ENCODE assay signal across 8 mouse cellular contexts in genomic region chr3:146150058-146150400, GRCm38 (mm10). TPM values are rescaled to one million over a fixed set of nuclear protein-coding genes. Genes with fewer than 3 reads are reported as not detected.
A peak's percentile ranks its signal among the peaks of the same experiment; 100 is the strongest.
DNase-seq lines count a peak whose midpoint lies in the region; ATAC-seq and TF ChIP-seq lines count a peak whose summit lies in the region.

No protein-coding gene starts in this region.

- H3K9me3 ChIP-seq in limb, embryonic 10.5 days (replicated peaks) = no peaks in the 10 kb centered on the region

- TF ChIP-seq CTCF in embryonic fibroblast, embryonic 13.5 days (IDR thresholded peaks at IDR 0.05; ENCODE audit: borderline replicate concordance, insufficient read depth, low read length) = no peak

- peaks cover 39% of the 10 kb centered on the region for H3K27me3 ChIP-seq in limb, embryonic 10.5 days (ENCODE audit: low read depth, poor library complexity, severe bottlenecking)

- 1% methylated on average over 26 of the region's 26 CpGs for WGBS in limb, embryonic 10.5 days

- no peaks in the 10 kb centered on the region for H3K36me3 ChIP-seq in limb, embryonic 10.5 days

- H3K4me3 ChIP-seq in embryonic fibroblast, embryonic 13.5 days (ENCODE audit: insufficient read depth, low read length) = peak overlapping the region; percentile 31
- H3K4me3 ChIP-seq in limb, embryonic 10.5 days = peak overlapping the region; percentile 59

- H3K27ac ChIP-seq in embryonic fibroblast, embryonic 13.5 days (ENCODE audit: insufficient read depth, low read length) = no peak overlapping the region
- H3K27ac ChIP-seq in limb, embryonic 10.5 days = peak overlapping the region; percentile 73

- intact Hi-C loops in heart, postnatal 14 days (cut with DNase I) = no loop called here
- intact Hi-C loops in left cerebral cortex, postnatal 25 days (cut with DNase I) = no loop called here

- peak; percentile 30 for DNase-seq in embryo, embryonic 10 days (ENCODE audit: low spot score)
- DNase-seq in embryo, embryonic 9.5 days (ENCODE audit: extremely low spot score) = no peak
- DNase-seq in heart, postnatal 14 days = peak; percentile 55 to 64
- peak; percentile 50 for DNase-seq in limb, embryonic 10.5 days (ENCODE audit: low spot score)
- DNase-seq in spleen, postnatal 36 days (ENCODE audit: low spot score in 2 of 2) = peak; percentile 73 to 78
- no peak for DNase-seq in left cerebral cortex, postnatal 25 days (ENCODE audit: low spot score in 2 of 2)

- peaks cover 8% of the 10 kb centered on the region for H3K4me1 ChIP-seq in embryonic fibroblast, embryonic 13.5 days (ENCODE audit: control insufficient read depth, insufficient read depth, low read length)
- H3K4me1 ChIP-seq in limb, embryonic 10.5 days = peaks cover 35% of the 10 kb centered on the region

- peak; percentile 66 for ATAC-seq in megakaryocyte-erythroid progenitor cell, adult 5-6 weeks (replicated peaks; ENCODE audit: low FRiP score, low TSS enrichment, poor library complexity, severe bottlenecking)

- no peak for TF ChIP-seq POLR2A in embryonic fibroblast, embryonic 13.5 days (IDR thresholded peaks at IDR 0.05; ENCODE audit: low read depth, low read length)

RNA-seq across cellular contexts. Expression of gene Mcoln2, which starts 0.4 kb away (rescaled TPM):
- polyA plus RNA-seq in embryonic fibroblast, embryonic 13.5 days (2011; ENCODE audit: insufficient read length, low read depth, missing spikeins) = 0.70 TPM in 1 of 2 replicates, not detected in the other
- under 1 TPM; 0.12 to 0.29 TPM for total RNA-seq in heart, postnatal 14 days (2021)
- polyA plus RNA-seq in limb, embryonic 10.5 days (2016; fragmentation: Nextera tagmentation; extraction: Ambion mirVana) = 0.45 and 0.46 TPM in 2 replicates
- total RNA-seq in megakaryocyte-erythroid progenitor cell, adult 5-6 weeks (2014; fragmentation: Nextera tagmentation) = 0.09 and 1.5 TPM in 2 replicates
- total RNA-seq in megakaryocyte-erythroid progenitor cell, adult 5-6 weeks (2017) = 0.99 and 3.8 TPM in 2 replicates
- total RNA-seq in left cerebral cortex, postnatal 25 days (2021) = not detected

RNA-seq across cellular contexts. Expression of gene Mcoln3, which starts 32.8 kb away (rescaled TPM):
- polyA plus RNA-seq in embryonic fibroblast, embryonic 13.5 days (2011; ENCODE audit: insufficient read length, low read depth, missing spikeins) = not detected in 2 replicates
- under 1 TPM in 1 of 2 experiments, not detected in 1; 0.34 TPM for total RNA-seq in heart, postnatal 14 days (2021)
- polyA plus RNA-seq in limb, embryonic 10.5 days (2016; fragmentation: Nextera tagmentation; extraction: Ambion mirVana) = 5.9 and 6.8 TPM in 2 replicates
- total RNA-seq in megakaryocyte-erythroid progenitor cell, adult 5-6 weeks (2014; fragmentation: Nextera tagmentation) = 0.09 and 0.30 TPM in 2 replicates
- 0.38 TPM in 1 of 2 replicates, not detected in the other for total RNA-seq in megakaryocyte-erythroid progenitor cell, adult 5-6 weeks (2017)
- total RNA-seq in left cerebral cortex, postnatal 25 days (2021) = not detected

RNA-seq across cellular contexts. Expression of gene Wdr63, which starts 42.1 kb away (rescaled TPM):
- 1.1 and 1.4 TPM in 2 replicates for polyA plus RNA-seq in embryonic fibroblast, embryonic 13.5 days (2011; ENCODE audit: insufficient read length, low read depth, missing spikeins)
- under 1 TPM in 1 of 2 experiments, not detected in 1; 0.55 TPM for total RNA-seq in heart, postnatal 14 days (2021)
- polyA plus RNA-seq in limb, embryonic 10.5 days (2016; fragmentation: Nextera tagmentation; extraction: Ambion mirVana) = not detected in 2 replicates
- not detected in 2 replicates for total RNA-seq in megakaryocyte-erythroid progenitor cell, adult 5-6 weeks (2014; fragmentation: Nextera tagmentation)
- total RNA-seq in megakaryocyte-erythroid progenitor cell, adult 5-6 weeks (2017) = not detected in 2 replicates
- under 1 TPM; 0.39 to 0.50 TPM for total RNA-seq in left cerebral cortex, postnatal 25 days (2021)

Comparison
In these comparisons a context has a peak if more than half of its experiments do, and no peak if none do; other contexts are left out.
1. DNase-seq: peak in embryo, embryonic 10 days (single experiment), heart, postnatal 14 days (2 of 2), limb, embryonic 10.5 days (single experiment) and spleen, postnatal 36 days (2 of 2); none in embryo, embryonic 9.5 days (single experiment) and left cerebral cortex, postnatal 25 days (0 of 2).